8 mouse cellular contexts compared by ENCODE assay signal in genomic region chr10:127380251-127380691, GRCm38 (mm10). TPM values are rescaled to one million over a fixed set of nuclear protein-coding genes. Genes with fewer than 3 reads are reported as not detected.
DNase-seq lines count a peak whose midpoint lies in the region; ATAC-seq and TF ChIP-seq lines count a peak whose summit lies in the region.

Gene R3hdm2 (plus strand): TSS chr10:127380327.

- H3K4me2 ChIP-seq in heart, embryonic 11.5 days: peak within 1 kb of the TSS; percentile 62
- H3K4me2 ChIP-seq in kidney, embryonic 16.5 days (replicated peaks; ENCODE audit: low read depth, low read length): peak within 1 kb of the TSS; percentile 59
- peak within 1 kb of the TSS; percentile 96 for H3K4me2 ChIP-seq in myocyte (ENCODE audit: low read depth)

- peak within 1 kb of the TSS; percentile 73 for H3K9ac ChIP-seq in heart, embryonic 11.5 days (ENCODE audit: low read depth, low read length)
- peak within 1 kb of the TSS; percentile 96 for H3K9ac ChIP-seq in kidney, embryonic 16.5 days (replicated peaks; ENCODE audit: low read length)
- peak within 1 kb of the TSS; percentile 75 for H3K9ac ChIP-seq in liver, adult 2 months (ENCODE audit: low read depth, low read length)

- H3K4me1 ChIP-seq in heart, embryonic 11.5 days (ENCODE audit: control insufficient read depth, insufficient read depth, low read length): peaks cover 15% of the 10 kb centered on the region
- H3K4me1 ChIP-seq in kidney, embryonic 16.5 days (ENCODE audit: insufficient read depth, low read length): peaks cover 13% of the 10 kb centered on the region
- H3K4me1 ChIP-seq in liver, adult 2 months (ENCODE audit: control insufficient read depth, insufficient read depth, low read length): peaks cover 6% of the 10 kb centered on the region

- H3ac ChIP-seq in myocyte (ENCODE audit: control insufficient read depth, insufficient read length): peak within 1 kb of the TSS; percentile 82

- H3K9me3 ChIP-seq in heart, embryonic 11.5 days (replicated peaks; ENCODE audit: control insufficient read depth, low read length): no peaks in the 10 kb centered on the region
- H3K9me3 ChIP-seq in kidney, embryonic 16.5 days (ENCODE audit: low read length): no peaks in the 10 kb centered on the region

- no peaks in the 10 kb centered on the region for H3K27me3 ChIP-seq in heart, embryonic 11.5 days (ENCODE audit: control insufficient read depth, insufficient read depth, low read length)
- H3K27me3 ChIP-seq in kidney, embryonic 16.5 days (ENCODE audit: insufficient read depth, low read length): no peaks in the 10 kb centered on the region
- H3K27me3 ChIP-seq in liver, adult 2 months (ENCODE audit: control insufficient read depth, insufficient read depth, low read length): no peaks in the 10 kb centered on the region
- H3K27me3 ChIP-seq in myocyte (ENCODE audit: control insufficient read depth, insufficient read depth, insufficient read length): no peaks in the 10 kb centered on the region
- no peaks in the 10 kb centered on the region for H3K27me3 ChIP-seq in splenic B cell, adult 2 months (ENCODE audit: control insufficient read depth, insufficient read depth, low read length, poor library complexity, severe bottlenecking)

- TF ChIP-seq POLR2A in liver, adult 2 months (IDR thresholded peaks at IDR 0.05; ENCODE audit: extremely low read depth, insufficient read depth, low read length): peak; percentile 71; the same call in 1 of the 2 replicates
- peak; percentile 79 for TF ChIP-seq POLR2A in myocyte (IDR thresholded peaks at IDR 0.05; ENCODE audit: insufficient read length, low read depth)

- peak within 1 kb of the TSS; percentile 95 for H3K27ac ChIP-seq in heart, embryonic 11.5 days (ENCODE audit: low read depth, low read length)
- H3K27ac ChIP-seq in kidney, embryonic 16.5 days (ENCODE audit: low read length): peak within 1 kb of the TSS; percentile 98
- H3K27ac ChIP-seq in liver, adult 2 months (replicated peaks; ENCODE audit: insufficient read depth, low read depth, low read length): peak within 1 kb of the TSS; percentile 72

- ATAC-seq in erythroblast, adult 5-6 weeks (replicated peaks; ENCODE audit: low FRiP score, poor library complexity, severe bottlenecking): peak; percentile 96
- peak; percentile 95 for ATAC-seq in heart, embryonic 11.5 days (replicated peaks; ENCODE audit: insufficient number of reproducible peaks, low FRiP score, low TSS enrichment)
- peak; percentile 98 for ATAC-seq in kidney, embryonic 16.5 days (ENCODE audit: low FRiP score, low TSS enrichment)

- peaks cover 7% of the 10 kb centered on the region; the same call in 1 of the 2 replicates for H3K79me2 ChIP-seq in liver, adult 2 months (ENCODE audit: control insufficient read depth, insufficient read depth, low read length)
- H3K79me2 ChIP-seq in myocyte (ENCODE audit: control insufficient read depth, insufficient read depth): peaks cover 42% of the 10 kb centered on the region

- WGBS in heart, embryonic 11.5 days (ENCODE audit: insufficient replicate concordance): under 1% methylated on average over 50 of the region's 53 CpGs
- 0% methylated on average over 33 of the region's 53 CpGs for WGBS in kidney, embryonic 16.5 days
- WGBS in liver, adult 2 months: under 1% methylated on average over 50 of the region's 53 CpGs

- H3K36me3 ChIP-seq in heart, embryonic 11.5 days (ENCODE audit: control insufficient read depth, insufficient read depth, low read length): no peaks in the 10 kb centered on the region
- H3K36me3 ChIP-seq in kidney, embryonic 16.5 days (ENCODE audit: insufficient read depth, low read length): 0 out of 2 replicates have a peak, but pooled peaks cover 3% of the 10 kb centered on the region
- no peaks in the 10 kb centered on the region for H3K36me3 ChIP-seq in liver, adult 2 months (ENCODE audit: control insufficient read depth, insufficient read depth, low read length)
- no peaks in the 10 kb centered on the region for H3K36me3 ChIP-seq in myocyte (ENCODE audit: control insufficient read depth, insufficient read depth)
- H3K36me3 ChIP-seq in splenic B cell, adult 2 months (ENCODE audit: control insufficient read depth, insufficient read depth, low read length, poor library complexity, severe bottlenecking): no peaks in the 10 kb centered on the region

- peak; percentile 95 to 96 for DNase-seq in B cell, adult 2 months
- peak; percentile 97 for DNase-seq in brain, adult 2 months (ENCODE audit: low read depth, low spot score)
- peak; percentile 70 for DNase-seq in liver, adult 2 months (ENCODE audit: extremely low read depth, low read depth, low spot score)
- peak; percentile 94 for DNase-seq in splenic B cell, adult 2 months (ENCODE audit: low read depth, low spot score)

- no peak for TF ChIP-seq CTCF in liver, adult 2 months (IDR thresholded peaks at IDR 0.05; ENCODE audit: low read depth, low read length)

- peak within 1 kb of the TSS; percentile 60 for H3K4me3 ChIP-seq in heart, embryonic 11.5 days (ENCODE audit: low read depth, low read length)
- peak within 1 kb of the TSS; percentile 71 for H3K4me3 ChIP-seq in kidney, embryonic 16.5 days (ENCODE audit: low read length)
- H3K4me3 ChIP-seq in liver, adult 2 months (ENCODE audit: insufficient read depth, low read depth, low read length): peak within 1 kb of the TSS; percentile 58
- H3K4me3 ChIP-seq in myocyte: peak within 1 kb of the TSS; percentile 58

TF ChIP-seq in myocyte, 11 proteins besides CTCF, POLR2A, EP300 and RAD21:
- TF ChIP-seq POLR2AphosphoS2 (IDR thresholded peaks at IDR 0.05; ENCODE audit: insufficient read length, low read depth): peak; percentile 89
- peak in 1 of 3 experiments; percentile 1 for TF ChIP-seq MYOD1 (IDR thresholded peaks at IDR 0.05; ENCODE audit: control insufficient read depth in 1 of 3, insufficient read length in 2 of 3, low read depth in 2 of 3)
- no peak for TF ChIP-seq MYOG (IDR thresholded peaks at IDR 0.05; ENCODE audit: control insufficient read depth in 1 of 3, insufficient read depth in 1 of 3, insufficient read length in 2 of 3, low read depth in 2 of 3)

RNA-seq across cellular contexts. Expression of gene R3hdm2, which starts in this region (rescaled TPM):
- 25.7 and 34.9 TPM in 2 replicates for total RNA-seq in erythroblast, adult 5-6 weeks (2015; ENCODE audit: low replicate concordance)
- total RNA-seq in erythroblast, adult 5-6 weeks (2017; ENCODE audit: low replicate concordance): 17.7 and 18.3 TPM in 2 replicates
- polyA plus RNA-seq in heart, embryonic 11.5 days (2014; fragmentation: Nextera tagmentation; extraction: Ambion mirVana): 27.7 and 30.3 TPM in 2 replicates
- polyA plus RNA-seq in kidney, embryonic 16.5 days (2015; fragmentation: Nextera tagmentation; extraction: Ambion mirVana): 28.1 and 29.0 TPM in 2 replicates
- 15.8 and 17.5 TPM in 2 replicates for total RNA-seq in liver, adult 2 months (2014; rRNA removed)
- polyA plus RNA-seq in liver, adult 2 months (2012; rRNA removed): 66.9 and 70.1 TPM in 2 replicates
- polyA plus RNA-seq in myocyte (2012; fragmentation: generic; extraction: Trizol): 63.4 TPM

Comparison
In these comparisons a context has a peak if more than half of its experiments do, and no peak if none do; other contexts are left out.
1. Peak in every context shown above with its lines: DNase-seq, ATAC-seq, H3K4me3 ChIP-seq and H3K27ac ChIP-seq.